Comparison of ENCODE assay signal across 8 mouse cellular contexts in genomic region chr5:104218926-104219325, GRCm38 (mm10). TPM values are rescaled to one million over a fixed set of nuclear protein-coding genes. Genes with fewer than 3 reads are reported as not detected.
A peak's percentile ranks its signal among the peaks of the same experiment; 100 is the strongest.
DNase-seq lines count a peak whose midpoint lies in the region; ATAC-seq and TF ChIP-seq lines count a peak whose summit lies in the region.

No protein-coding gene starts in this region.

- no peak overlapping the region for H3K4me3 ChIP-seq in embryonic facial prominence, embryonic 11.5 days (ENCODE audit: low read depth, low read length)

- peak; percentile 34 to 69 for DNase-seq in heart, postnatal 10 days
- DNase-seq in heart, postnatal 25 days (ENCODE audit: low spot score): no peak
- peak; percentile 4 for DNase-seq in Patski (ENCODE audit: low read depth, low spot score)
- peak; percentile 71 for DNase-seq in embryonic facial prominence, embryonic 11.5 days (ENCODE audit: low spot score)
- peak; percentile 43 for DNase-seq in kidney, postnatal 14 days
- peak; percentile 72 for DNase-seq in mesoderm, embryonic 11.5 days (ENCODE audit: low read depth, low spot score)
- no peak for DNase-seq in B cell, adult 2 months
- DNase-seq in gastrocnemius, postnatal 4 days (ENCODE audit: low spot score in 2 of 2): no peak

- 34% methylated on average over 5 of the region's 5 CpGs for WGBS in embryonic facial prominence, embryonic 11.5 days

- peaks cover 3% of the 10 kb centered on the region for H3K27me3 ChIP-seq in Patski
- H3K27me3 ChIP-seq in embryonic facial prominence, embryonic 11.5 days (ENCODE audit: control insufficient read depth, insufficient read depth, low read length): no peaks in the 10 kb centered on the region

- CTCF ChIA-PET in Patski (lab: Charles Lee): interaction anchor here (0.8 to 1.7 kb wide), 7 partner anchors 12 to 227 kb away, joined by 3 to 11 read pairs (median 5); partner anchors contain the start of gene Mepe

- in situ Hi-C loops in Patski (cut with MboI; ENCODE audit: low pct_unique_long_range_greater_than_20kb): loop anchor here (5.0 kb wide), 2 partner anchors 118 to 233 kb away; no protein-coding TSS in a partner anchor

- no peaks in the 10 kb centered on the region for H3K36me3 ChIP-seq in embryonic facial prominence, embryonic 11.5 days (replicated peaks; ENCODE audit: control insufficient read depth, insufficient read depth, low read depth, low read length)

- H3K9ac ChIP-seq in embryonic facial prominence, embryonic 11.5 days (replicated peaks; ENCODE audit: low read length): no peak overlapping the region

- H3K4me2 ChIP-seq in embryonic facial prominence, embryonic 11.5 days (ENCODE audit: low read depth, low read length): no peak overlapping the region

- TF ChIP-seq CTCF in Patski (IDR thresholded peaks at IDR 0.05): peak; percentile 84

- H3K27ac ChIP-seq in embryonic facial prominence, embryonic 11.5 days (replicated peaks; ENCODE audit: low read depth, low read length): no peak overlapping the region

- no peaks in the 10 kb centered on the region for H3K9me3 ChIP-seq in embryonic facial prominence, embryonic 11.5 days (replicated peaks; ENCODE audit: control insufficient read depth, low read length)

- H3K4me1 ChIP-seq in embryonic facial prominence, embryonic 11.5 days (ENCODE audit: control insufficient read depth, insufficient read depth, low read length): no peaks in the 10 kb centered on the region

- ATAC-seq in Patski: no peak
- no peak for ATAC-seq in embryonic facial prominence, embryonic 11.5 days (replicated peaks; ENCODE audit: insufficient number of reproducible peaks, low FRiP score, low TSS enrichment, low read depth)

- intact Hi-C loops in heart, postnatal 10 days (cut with DNase I): loop anchor here (1.0 to 10.0 kb wide), 5 partner anchors 88 to 228 kb away; partner anchors contain the start of gene Gm17660
- intact Hi-C loops in heart, postnatal 25 days (cut with DNase I): loop anchor here (2.0 to 5.0 kb wide), 5 partner anchors 72 to 228 kb away; no protein-coding TSS in a partner anchor

- POLR2A ChIA-PET in Patski (lab: Charles Lee): no interaction called here

RNA-seq across cellular contexts. Expression of gene Dmp1, which starts 16.5 kb away (rescaled TPM):
- total RNA-seq in heart, postnatal 10 days (2021): not detected
- not detected for total RNA-seq in heart, postnatal 25 days (2021)
- not detected for polyA plus RNA-seq in Patski (2021)
- polyA plus RNA-seq in embryonic facial prominence, embryonic 11.5 days (2014; fragmentation: Nextera tagmentation; extraction: Ambion mirVana): 0.07 and 0.17 TPM in 2 replicates
- 1 to 10 TPM; 2.0 TPM for total RNA-seq in gastrocnemius, postnatal 4 days (2021)

RNA-seq across cellular contexts. Expression of gene Dspp, which starts 48.4 kb away (rescaled TPM):
- total RNA-seq in heart, postnatal 10 days (2021): not detected
- not detected for total RNA-seq in heart, postnatal 25 days (2021)
- not detected for polyA plus RNA-seq in Patski (2021)
- not detected in 2 replicates for polyA plus RNA-seq in embryonic facial prominence, embryonic 11.5 days (2014; fragmentation: Nextera tagmentation; extraction: Ambion mirVana)
- not detected for total RNA-seq in gastrocnemius, postnatal 4 days (2021)

Comparison
In these comparisons a context has a peak if more than half of its experiments do, and no peak if none do; other contexts are left out.
1. DNase-seq: peak in heart, postnatal 10 days (2 of 2), Patski (single experiment), embryonic facial prominence, embryonic 11.5 days (single experiment), kidney, postnatal 14 days (single experiment) and mesoderm, embryonic 11.5 days (single experiment); none in heart, postnatal 25 days (single experiment), B cell, adult 2 months (0 of 2) and gastrocnemius, postnatal 4 days (0 of 2).